Mouse (Mus musculus) ovary, postnatal 36 days (tissue): ENCODE data around the gene Rtn3.

Experiments used
- DNase-seq: peaks from one replicate; pipeline ENCODE4 v3.0.0; 2022; ENCODE audit warnings: low spot score, mixed read lengths

Gene Rtn3

DNA sequence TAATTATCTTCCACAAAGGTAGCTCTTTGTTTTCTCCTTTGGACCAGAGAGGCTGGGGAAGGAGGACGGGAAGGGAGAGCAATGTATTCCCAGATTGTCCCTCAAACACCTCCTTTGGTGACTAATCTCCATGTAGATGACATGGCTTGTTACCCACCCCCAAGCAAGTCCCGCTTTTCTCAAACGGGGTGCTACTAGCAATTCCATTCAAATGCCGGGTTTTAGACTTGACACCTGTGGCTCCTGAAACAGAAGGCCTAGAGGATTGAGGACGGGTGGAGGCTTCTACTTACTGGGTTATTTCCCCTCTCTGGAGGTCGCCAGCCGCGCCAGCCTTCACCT lies 101.2 kb downstream of the Rtn3 start:
- no peak for DNase-seq

GRCm38 (mm10) chr19:7377639-7378038 lies 105.4 kb downstream of the Rtn3 start:
- no peak for DNase-seq
